8 mouse cellular contexts compared by ENCODE assay signal in genomic region chr8:126498465-126498864, GRCm38 (mm10). TPM values are rescaled to one million over a fixed set of nuclear protein-coding genes. Genes with fewer than 3 reads are reported as not detected.
DNase-seq lines count a peak whose midpoint lies in the region; ATAC-seq lines count a peak whose summit lies in the region.

No protein-coding gene starts in this region.

- H3K4me1 ChIP-seq in lung, embryonic 16.5 days (replicated peaks; ENCODE audit: control insufficient read depth, insufficient read depth, low read length), result peaks cover 13% of the 10 kb centered on the region
- peaks cover 15% of the 10 kb centered on the region for H3K4me1 ChIP-seq in limb, embryonic 10.5 days
- no peaks in the 10 kb centered on the region; the same call in 1 of the 2 replicates for H3K4me1 ChIP-seq in stomach, embryonic 15.5 days

- H3K27ac ChIP-seq in lung, embryonic 16.5 days (ENCODE audit: low read length), result peak overlapping the region; percentile 95
- H3K27ac ChIP-seq in limb, embryonic 10.5 days, result peak overlapping the region; percentile 89
- peak overlapping the region; percentile 78 for H3K27ac ChIP-seq in stomach, embryonic 15.5 days

- no peaks in the 10 kb centered on the region for H3K27me3 ChIP-seq in lung, embryonic 16.5 days (ENCODE audit: control insufficient read depth, insufficient read depth, low read depth, low read length)
- no peaks in the 10 kb centered on the region for H3K27me3 ChIP-seq in limb, embryonic 10.5 days (ENCODE audit: low read depth, poor library complexity, severe bottlenecking)
- no peaks in the 10 kb centered on the region for H3K27me3 ChIP-seq in stomach, embryonic 15.5 days (replicated peaks)

- no peak overlapping the region for H3K4me3 ChIP-seq in lung, embryonic 16.5 days (ENCODE audit: low read length)
- no peak overlapping the region; the same call in 1 of the 2 replicates for H3K4me3 ChIP-seq in limb, embryonic 10.5 days
- H3K4me3 ChIP-seq in stomach, embryonic 15.5 days (replicated peaks), result no peak overlapping the region

- peak overlapping the region; percentile 81; the same call in 1 of the 2 replicates for H3K4me2 ChIP-seq in lung, embryonic 16.5 days (ENCODE audit: low read depth, low read length)
- peak overlapping the region; percentile 65 for H3K4me2 ChIP-seq in stomach, embryonic 15.5 days

- ATAC-seq in lung, embryonic 16.5 days (ENCODE audit: low read depth), result no peak
- no peak for ATAC-seq in stomach, embryonic 15.5 days (ENCODE audit: insufficient read depth, low FRiP score, low read depth)

- peak; percentile 37 to 41 for DNase-seq in cerebellum, postnatal 14 days
- DNase-seq in cerebellum, adult 9-11 months, result no peak
- DNase-seq in lung, postnatal 10 days, result no peak
- no peak for DNase-seq in limb, embryonic 10.5 days (ENCODE audit: low spot score)
- DNase-seq in adrenal gland, postnatal 10 days, result no peak
- no peak for DNase-seq in ovary, postnatal 10 days (ENCODE audit: low spot score)

- H3K36me3 ChIP-seq in lung, embryonic 16.5 days (ENCODE audit: control insufficient read depth, insufficient read depth, low read length), result no peaks in the 10 kb centered on the region
- H3K36me3 ChIP-seq in limb, embryonic 10.5 days, result no peaks in the 10 kb centered on the region
- H3K36me3 ChIP-seq in stomach, embryonic 15.5 days, result no peaks in the 10 kb centered on the region

- no peaks in the 10 kb centered on the region for H3K9me3 ChIP-seq in lung, embryonic 16.5 days (ENCODE audit: control insufficient read depth, low read length)
- H3K9me3 ChIP-seq in limb, embryonic 10.5 days (replicated peaks), result no peaks in the 10 kb centered on the region
- no peaks in the 10 kb centered on the region for H3K9me3 ChIP-seq in stomach, embryonic 15.5 days

- WGBS in lung, embryonic 16.5 days, result 41% methylated on average over 6 of the region's 6 CpGs
- WGBS in limb, embryonic 10.5 days, result 89% methylated on average over 6 of the region's 6 CpGs
- 59% methylated on average over 6 of the region's 6 CpGs for WGBS in stomach, embryonic 15.5 days

- peak overlapping the region; percentile 77 for H3K9ac ChIP-seq in lung, embryonic 16.5 days (ENCODE audit: low read length)
- H3K9ac ChIP-seq in stomach, embryonic 15.5 days, result no peak overlapping the region

RNA-seq across cellular contexts. Expression of gene Tarbp1, which starts 23.6 kb away (rescaled TPM):
- polyA plus RNA-seq in lung, embryonic 16.5 days (2015; fragmentation: Nextera tagmentation; extraction: Ambion mirVana), result 2.2 and 2.5 TPM in 2 replicates
- 2.6 and 2.9 TPM in 2 replicates for polyA plus RNA-seq in limb, embryonic 10.5 days (2016; fragmentation: Nextera tagmentation; extraction: Ambion mirVana)
- 2.6 and 3.0 TPM in 2 replicates for polyA plus RNA-seq in stomach, embryonic 15.5 days (2015; fragmentation: Nextera tagmentation; extraction: Ambion mirVana)
- total RNA-seq in adrenal gland, postnatal 10 days (2021), result 1 to 10 TPM; 8.7 to 9.8 TPM

Comparison
In these comparisons a context has a peak if more than half of its experiments do, and no peak if none do; other contexts are left out.
1. DNase-seq: peak in cerebellum, postnatal 14 days (2 of 2); none in cerebellum, adult 9-11 months (single experiment), lung, postnatal 10 days (single experiment), limb, embryonic 10.5 days (single experiment), adrenal gland, postnatal 10 days (single experiment) and ovary, postnatal 10 days (single experiment).
2. Peak in every context shown above with its lines, with median percentiles within 50 percentile points of each other: H3K27ac ChIP-seq.